Mouse (Mus musculus): ENCODE results near the gene Pde3a.

GRCm38 (mm10) chr6:141291195-141291594 lies 42.1 kb downstream of the Pde3a start:
- TF ChIP-seq CTCF (IDR thresholded peaks at IDR 0.05; ENCODE audit: borderline replicate concordance, extremely low read depth, insufficient read depth, insufficient read length), result no peak
- TF ChIP-seq POLR2A (IDR thresholded peaks at IDR 0.05; ENCODE audit: borderline replicate concordance, extremely low read depth, insufficient read depth, insufficient read length, poor library complexity, severe bottlenecking), result no peak
